Mouse (Mus musculus) limb, embryonic 14.5 days (tissue): ENCODE data around the gene Lrp2. TPM values are rescaled to one million over a fixed set of nuclear protein-coding genes. Genes with fewer than 3 reads are reported as not detected.

Experiments
- ATAC-seq: fragments of 200-750 bp; cut with Nextera tagmentation; 2 replicates; pipeline ENCODE4 v1.8.0; 2017; ENCODE audit warnings: low read depth, moderate number of reproducible peaks, moderate TSS enrichment; ENCODE audit not compliant: low FRiP score
- DNase-seq: peaks from one replicate; pipeline ENCODE4 v3.0.0-alpha.2; 2015; ENCODE audit warnings: low spot score
- H3K27ac ChIP-seq: fragments of 300-500 bp; sonication (generic); replicated peaks from 2 replicates; pipeline ENCODE4 v1.5.1; 2014; ENCODE audit warnings: low read depth, mild to moderate bottlenecking, low read length, moderate library complexity, mixed read lengths
- H3K27me3 ChIP-seq: fragments of 300-500 bp; sonication (generic); 2 replicates; pipeline ENCODE4 v1.6.1; 2014; ENCODE audit warnings: low read length, mixed read lengths; ENCODE audit not compliant: control insufficient read depth, insufficient read depth
- H3K36me3 ChIP-seq: fragments of 300-500 bp; sonication (generic); 2 replicates; pipeline ENCODE4 v1.6.1; 2014; ENCODE audit warnings: mild to moderate bottlenecking, low read length, moderate library complexity, mixed read lengths; ENCODE audit not compliant: control insufficient read depth, insufficient read depth
- H3K4me1 ChIP-seq: fragments of 300-500 bp; sonication (generic); 2 replicates; pipeline ENCODE4 v1.6.1; 2014; ENCODE audit warnings: antibody characterized with exemption, low read length, mixed read lengths; ENCODE audit not compliant: control insufficient read depth, insufficient read depth
- H3K4me2 ChIP-seq: fragments of 300-500 bp; sonication (generic); replicated peaks from 2 replicates; pipeline ENCODE4 v1.6.1; 2014; ENCODE audit warnings: low read depth, mild to moderate bottlenecking, low read length, moderate library complexity; ENCODE audit not compliant: severe bottlenecking
- H3K4me3 ChIP-seq: fragments of 300-500 bp; sonication (generic); replicated peaks from 2 replicates; pipeline ENCODE4 v1.5.1; 2014; ENCODE audit warnings: low read length
- H3K9ac ChIP-seq: fragments of 300-500 bp; sonication (generic); 2 replicates; pipeline ENCODE4 v1.6.1; 2014; ENCODE audit warnings: mild to moderate bottlenecking, low read depth, low read length, moderate library complexity; ENCODE audit not compliant: severe bottlenecking
- H3K9me3 ChIP-seq: fragments of 300-500 bp; sonication (generic); 2 replicates; pipeline ENCODE4 v1.6.1; 2016; ENCODE audit warnings: low read length; ENCODE audit not compliant: control insufficient read depth
- POLR2A ChIP-seq: fragments of 200-500 bp; IDR thresholded peaks from 2 replicates; pipeline ENCODE4 v1.8.0; 2012; ENCODE audit warnings: inconsistent platforms, mild to moderate bottlenecking, moderate library complexity, borderline replicate concordance; ENCODE audit not compliant: insufficient read depth, insufficient read length; ENCODE audit errors: extremely low read depth
- WGBS: fragments of 180-500 bp; shearing (Covaris S2); extraction: QIAGEN DNeasy Blood & Tissue Kit; methylation state at CpG from one replicate; pipeline ENCODE4 v1.1.7; 2014; 5-methylcytosine and 5-hydroxymethylcytosine counted together
- polyA plus RNA-seq, 2 experiments: library from polyadenylated mRNA; depleted of rRNA in 1 of 2; stranded (reverse) in 1 of 2; unstranded in 1 of 2; fragments of >200 nt; fragmentation: Nextera tagmentation in 1 of 2; extraction: Ambion mirVana in 1 of 2; gene quantifications; 2 replicates each; pipeline versions ENCODE4 v1.2.1 to v1.2.3; 2012 to 2014

Lrp2 gene
- polyA plus RNA-seq, 2 experiments, result 0.01 to 0.09 TPM

- no peak overlapping the region for H3K4me2 ChIP-seq
- no peaks in the 10 kb centered on the region for H3K9me3 ChIP-seq
- ATAC-seq (no peak), DNase-seq (no peak)
- H3K9ac ChIP-seq, result no peak overlapping the region
- H3K27me3 ChIP-seq, result no peaks in the 10 kb centered on the region
- no peaks in the 10 kb centered on the region for H3K36me3 ChIP-seq
- 0 out of 2 replicates have a peak, but pooled peaks cover 3% of the 10 kb centered on the region for H3K4me1 ChIP-seq
- no peak for TF ChIP-seq POLR2A
- WGBS, result 92% methylated on average over 2 of the region's 2 CpGs
- H3K27ac ChIP-seq, result no peak overlapping the region
- H3K4me3 ChIP-seq, result no peak overlapping the region
Measured at GRCm38 (mm10) chr2:69393947-69394346, 191.9 kb downstream of the Lrp2 start.

GRCm38 (mm10) chr2:69386118-69386871 is 199.6 kb downstream of the Lrp2 start:
- DNase-seq, result no peak
- TF ChIP-seq POLR2A, result no peak
- Histone ChIP-seq H3K4me1 (no peaks in the 10 kb centered on the region), H3K27me3 (no peaks in the 10 kb centered on the region), H3K4me3 (no peak overlapping the region), H3K27ac (no peak overlapping the region), H3K9ac (no peak overlapping the region), H3K9me3 (no peaks in the 10 kb centered on the region), H3K4me2 (no peak overlapping the region), H3K36me3 (no peaks in the 10 kb centered on the region)
- ATAC-seq, result no peak
- WGBS, result 87% methylated on average over 3 of the region's 3 CpGs

GRCm38 (mm10) chr2:69382838-69383237 is 203.0 kb downstream of the Lrp2 start:
- Histone ChIP-seq H3K27me3 (no peaks in the 10 kb centered on the region), H3K9me3 (no peaks in the 10 kb centered on the region), H3K9ac (no peak overlapping the region), H3K4me3 (no peak overlapping the region), H3K4me1 (0 out of 2 replicates have a peak, but pooled peaks cover 5% of the 10 kb centered on the region), H3K36me3 (no peaks in the 10 kb centered on the region), H3K27ac (no peak overlapping the region), H3K4me2 (no peak overlapping the region)
- no peak for TF ChIP-seq POLR2A
- 88% methylated on average over 5 of the region's 5 CpGs for WGBS
- DNase-seq (no peak), ATAC-seq (no peak)

GRCm38 (mm10) chr2:69381740-69382139 is 204.1 kb downstream of the Lrp2 start:
- ATAC-seq (no peak), DNase-seq (no peak)
- WGBS, result 39% methylated on average over 8 of the region's 8 CpGs

GRCm38 (mm10) chr2:69380281-69380680 is 205.6 kb downstream of the Lrp2 start, which contains the start of gene Dhrs9:
Gene Dhrs9, plus strand, starts transcription at chr2:69380445.
- H3K4me3 ChIP-seq, result no peak within 1 kb of the TSS
- H3K27me3 ChIP-seq, result no peaks in the 10 kb centered on the region
- no peaks in the 10 kb centered on the region for H3K36me3 ChIP-seq
- no peak for TF ChIP-seq POLR2A
- no peak within 1 kb of the TSS for H3K4me2 ChIP-seq
- 63% methylated on average over 13 of the region's 13 CpGs for WGBS
- H3K27ac ChIP-seq, result no peak within 1 kb of the TSS
- H3K9me3 ChIP-seq, result no peaks in the 10 kb centered on the region
- H3K4me1 ChIP-seq, result 0 out of 2 replicates have a peak, but pooled peaks cover 5% of the 10 kb centered on the region
- no peak for DNase-seq
- ATAC-seq, result no peak
- no peak within 1 kb of the TSS for H3K9ac ChIP-seq

More at GRCm38 (mm10) chr2:69381740-69382139, 204.1 kb downstream of the Lrp2 start:
- Histone ChIP-seq H3K36me3 (no peaks in the 10 kb centered on the region), H3K27me3 (no peaks in the 10 kb centered on the region), H3K9me3 (no peaks in the 10 kb centered on the region), H3K27ac (no peak overlapping the region), H3K9ac (no peak overlapping the region), H3K4me2 (no peak overlapping the region), H3K4me3 (no peak overlapping the region), H3K4me1 (0 out of 2 replicates have a peak, but pooled peaks cover 5% of the 10 kb centered on the region)
- no peak for TF ChIP-seq POLR2A
